Mouse (Mus musculus) B cell, adult (primary cell): ENCODE measurements around the gene Tspyl3. TPM values are rescaled to one million over a fixed set of nuclear protein-coding genes. Genes with fewer than 3 reads are reported as not detected.

Source experiments
- total RNA-seq: library from RNA; stranded (reverse); gene quantifications from 4 replicates; pipeline ENCODE4 v1.2.4, GENCODE M21; 2023; ENCODE audit not compliant: inconsistent age

The Tspyl3 gene
- total RNA-seq = 13.3 to 18.0 TPM (median 16.4 TPM) in 4 replicates

DNA sequence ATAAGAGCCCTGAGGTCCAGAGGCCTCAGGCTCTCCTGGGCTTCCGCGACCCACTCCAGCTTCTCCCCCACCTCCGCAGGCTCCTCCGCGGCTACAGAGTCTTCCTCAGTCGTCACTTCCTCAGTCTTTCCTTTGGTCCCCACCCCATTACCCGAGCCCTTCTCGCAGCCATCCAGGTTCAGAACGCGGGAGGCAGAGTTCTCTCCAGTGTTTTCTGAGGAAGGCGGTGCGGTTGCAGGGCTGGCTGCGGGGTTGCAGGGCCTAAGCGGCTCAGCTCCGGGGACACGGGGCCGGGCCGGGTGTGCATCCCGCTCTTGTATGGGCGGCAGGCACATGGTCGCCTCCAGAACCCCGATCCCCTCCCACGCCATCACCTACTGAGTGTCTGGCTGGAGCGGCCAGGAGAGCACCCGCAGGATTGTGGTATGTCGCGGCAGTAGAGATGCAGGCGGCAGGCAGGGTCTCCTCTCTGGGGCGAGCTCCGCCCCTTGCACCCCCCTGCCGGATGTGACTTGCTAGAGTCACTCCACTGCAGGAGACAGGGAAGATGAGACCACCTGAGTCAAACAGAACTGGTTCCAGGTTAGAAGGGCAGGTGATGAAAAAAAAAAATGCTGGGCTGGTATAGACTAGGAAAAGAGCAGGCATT lies at the start of gene Tspyl3:
TSS of gene Tspyl3 (minus strand) at position 496 of the 649 bp plus-strand sequence.

DNA sequence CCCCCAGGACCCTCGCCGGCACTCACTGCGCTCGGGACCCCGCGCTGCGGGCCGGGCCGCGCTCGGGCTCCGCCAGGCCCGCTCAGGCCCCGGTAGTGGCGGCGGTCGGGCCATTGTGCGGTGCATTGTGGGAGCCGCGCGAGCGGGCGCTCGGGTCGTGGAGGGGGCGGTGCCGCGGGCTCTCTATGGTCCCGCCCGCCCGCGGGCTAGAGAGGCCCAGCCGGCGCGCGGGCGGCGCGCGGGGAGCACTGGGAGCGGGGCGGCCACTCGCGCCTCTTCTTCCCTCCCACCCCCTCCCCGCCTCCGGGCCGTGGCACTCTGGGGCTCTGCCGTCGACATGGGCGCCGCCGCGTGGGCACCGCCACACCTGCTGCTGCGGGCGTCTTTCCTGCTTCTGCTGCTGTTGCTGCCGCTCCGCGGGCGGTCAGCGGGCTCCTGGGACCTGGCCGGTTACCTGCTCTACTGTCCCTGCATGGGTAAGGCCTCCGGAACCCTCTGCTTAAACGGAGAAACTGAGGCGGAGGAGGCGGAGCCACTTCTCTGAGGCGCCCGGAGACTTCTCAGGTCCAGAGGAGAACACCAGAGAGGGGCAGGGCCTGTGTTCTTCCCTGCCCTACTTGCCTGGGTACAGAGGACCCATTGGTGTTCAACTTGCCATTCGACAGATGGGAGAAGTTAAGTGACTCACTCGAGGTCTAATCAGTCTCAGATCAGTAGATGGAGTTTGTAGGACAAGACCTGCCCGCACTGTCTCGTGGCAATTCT lies 16.2 kb upstream of the Tspyl3 start, which contains the start of the genes Plagl2 and Pofut1:
TSS of gene Plagl2 (minus strand) at position 177 of the 765 bp plus-strand sequence.
TSS of gene Pofut1 (plus strand) at position 284 of the 765 bp plus-strand sequence.

Other genes with a start within 250 kb of the Tspyl3 start
- 47.8 to 66.6 TPM (median 54.0 TPM) in 4 replicates for gene Pdrg1, start 210.0 kb downstream of the Tspyl3 start, total RNA-seq
- not detected in 4 replicates for gene Xkr7, start 193.6 kb downstream of the Tspyl3 start, total RNA-seq
- gene Ccm2l, start 159.5 kb downstream of the Tspyl3 start, total RNA-seq = not detected in 4 replicates
- gene Hck, start 117.0 kb downstream of the Tspyl3 start, total RNA-seq = 141 to 170 TPM (median 156 TPM) in 4 replicates
- gene Tm9sf4, start 64.1 kb downstream of the Tspyl3 start, total RNA-seq = 70.9 to 97.2 TPM (median 87.3 TPM) in 4 replicates
- gene Plagl2, start 16.0 kb upstream of the Tspyl3 start, total RNA-seq = 20.1 to 27.6 TPM (median 24.9 TPM) in 4 replicates
- gene Pofut1, start 16.1 kb upstream of the Tspyl3 start, total RNA-seq = 29.9 to 32.4 TPM (median 31.7 TPM) in 4 replicates
- gene Kif3b, start 66.0 kb upstream of the Tspyl3 start, total RNA-seq = 17.7 to 19.7 TPM (median 18.5 TPM) in 4 replicates
- gene Asxl1, start 120.4 kb upstream of the Tspyl3 start, total RNA-seq = 47.1 to 51.7 TPM (median 50.3 TPM) in 4 replicates